7 mouse cellular contexts compared by ENCODE assay signal in genomic region chr17:35064951-35065947, GRCm38 (mm10). TPM values are rescaled to one million over a fixed set of nuclear protein-coding genes. Genes with fewer than 3 reads are reported as not detected.
A peak's percentile ranks its signal among the peaks of the same experiment; 100 is the strongest.
DNase-seq lines count a peak whose midpoint lies in the region; ATAC-seq and TF ChIP-seq lines count a peak whose summit lies in the region.

Gene Ly6g6c, plus strand, starts transcription at chr17:35065388.

- H3K4me3 ChIP-seq in ES-E14 (ENCODE audit: insufficient read depth in 1 of 2, low read depth in 1 of 2, low read length in 2 of 2, poor library complexity in 1 of 2, severe bottlenecking in 1 of 2) = peak within 1 kb of the TSS; percentile 63 to 64
- peak within 1 kb of the TSS; percentile 34 for H3K4me3 ChIP-seq in intestine, postnatal 0 days (ENCODE audit: low read depth, low read length)
- peak within 1 kb of the TSS; percentile 28 for H3K4me3 ChIP-seq in neural tube, embryonic 13.5 days

- no peaks in the 10 kb centered on the region for H3K9me3 ChIP-seq in ES-E14 (ENCODE audit: control insufficient read depth, insufficient read depth, low read depth, low read length)
- no peaks in the 10 kb centered on the region for H3K9me3 ChIP-seq in intestine, postnatal 0 days (ENCODE audit: control insufficient read depth)
- no peaks in the 10 kb centered on the region for H3K9me3 ChIP-seq in neural tube, embryonic 13.5 days

- peak within 1 kb of the TSS; percentile 71 for H3K4me2 ChIP-seq in intestine, postnatal 0 days (replicated peaks; ENCODE audit: low read depth)
- peak within 1 kb of the TSS; percentile 55 for H3K4me2 ChIP-seq in neural tube, embryonic 13.5 days

- in situ Hi-C loops in ES-E14 (cut with MboI; ENCODE audit: low sequenced_read_pairs in 2 of 2, unreplicated experiment in 2 of 2) = no loop called here

- peaks cover 6 to 32% of the 10 kb centered on the region in 2 experiments for H3K4me1 ChIP-seq in ES-E14 (ENCODE audit: control insufficient read depth in 2 of 2, insufficient read depth in 2 of 2, low read length in 2 of 2, poor library complexity in 1 of 2)
- H3K4me1 ChIP-seq in intestine, postnatal 0 days (replicated peaks; ENCODE audit: control insufficient read depth, insufficient read depth, low read length) = peaks cover 9% of the 10 kb centered on the region; the same call in 1 of the 2 replicates
- peaks cover 28% of the 10 kb centered on the region for H3K4me1 ChIP-seq in neural tube, embryonic 13.5 days (replicated peaks)

- WGBS in intestine, postnatal 0 days = 7% methylated on average over 48 of the region's 48 CpGs
- WGBS in neural tube, embryonic 13.5 days = under 1% methylated on average over 48 of the region's 48 CpGs

- H3K27me3 ChIP-seq in intestine, postnatal 0 days (replicated peaks; ENCODE audit: control insufficient read depth, insufficient read depth, low read length) = peaks cover 7% of the 10 kb centered on the region; the same call in 1 of the 2 replicates
- peaks cover 54% of the 10 kb centered on the region for H3K27me3 ChIP-seq in neural tube, embryonic 13.5 days

- peak; percentile 33 for TF ChIP-seq CTCF in intestine, postnatal 0 days (IDR thresholded peaks at IDR 0.05; ENCODE audit: low read depth)

- peak; percentile 84 for ATAC-seq in intestine, postnatal 0 days
- ATAC-seq in neural tube, embryonic 13.5 days (ENCODE audit: low read depth) = no peak

- peak; percentile 77 for DNase-seq in ES-E14 (ENCODE audit: low read depth, low spot score)
- peak; percentile 52 for DNase-seq in brain, adult 2 months (ENCODE audit: low read depth, low spot score)
- DNase-seq in forelimb bud, embryonic 11.5 days (ENCODE audit: low read depth, low spot score) = peak; percentile 54
- peak; percentile 89 to 93 for DNase-seq in lung, adult 18-20 months
- no peak for DNase-seq in frontal cortex, adult 2 months (ENCODE audit: extremely low spot score in 1 of 2, low spot score in 1 of 2)

- H3K27ac ChIP-seq in ES-E14 (ENCODE audit: insufficient read depth, low read depth, low read length, poor library complexity, severe bottlenecking) = peak within 1 kb of the TSS; percentile 85
- H3K27ac ChIP-seq in intestine, postnatal 0 days (ENCODE audit: low read depth, low read length) = peak within 1 kb of the TSS; percentile 23; the same call in 1 of the 2 replicates
- no peak within 1 kb of the TSS for H3K27ac ChIP-seq in neural tube, embryonic 13.5 days (replicated peaks)

- H3K36me3 ChIP-seq in ES-E14 (ENCODE audit: control insufficient read depth, insufficient read depth, low read length, poor library complexity, severe bottlenecking) = peaks cover 8% of the 10 kb centered on the region; the same call in 1 of the 2 replicates
- H3K36me3 ChIP-seq in intestine, postnatal 0 days (ENCODE audit: control insufficient read depth, insufficient read depth) = peaks cover 13% of the 10 kb centered on the region
- peaks cover 26% of the 10 kb centered on the region for H3K36me3 ChIP-seq in neural tube, embryonic 13.5 days

- peak within 1 kb of the TSS; percentile 67 for H3K9ac ChIP-seq in ES-E14 (ENCODE audit: insufficient read depth, low read depth, low read length, poor library complexity, severe bottlenecking)
- peak within 1 kb of the TSS; percentile 45; the same call in 1 of the 2 replicates for H3K9ac ChIP-seq in intestine, postnatal 0 days (ENCODE audit: low read depth, low read length)
- peak within 1 kb of the TSS; percentile 59 for H3K9ac ChIP-seq in neural tube, embryonic 13.5 days

TF ChIP-seq in ES-E14, 5 proteins besides CTCF, POLR2A, EP300 and RAD21:
- TF ChIP-seq HCFC1 (IDR thresholded peaks at IDR 0.05; ENCODE audit: borderline replicate concordance, insufficient read depth, low read length) = no peak
- no peak for TF ChIP-seq CHD2 (IDR thresholded peaks at IDR 0.05; ENCODE audit: low read depth, low read length)
- no peak for TF ChIP-seq MAFK (IDR thresholded peaks at IDR 0.05; ENCODE audit: insufficient read depth, low read depth, low read length)
- TF ChIP-seq ZC3H11A (IDR thresholded peaks at IDR 0.05; ENCODE audit: borderline replicate concordance, low read depth, low read length) = no peak
- no peak for TF ChIP-seq ZNF384 (IDR thresholded peaks at IDR 0.05; ENCODE audit: low read depth, low read length)

RNA-seq across cellular contexts. Expression of gene Ly6g6c, which starts in this region (rescaled TPM):
- total RNA-seq in ES-E14 (2012; rRNA removed) = not detected in 2 replicates
- 0.12 TPM in 1 of 2 replicates, not detected in the other for polyA plus RNA-seq in intestine, postnatal 0 days (2015; fragmentation: Nextera tagmentation; extraction: Ambion mirVana)
- 0.54 TPM in 1 of 2 replicates, not detected in the other for polyA plus RNA-seq in neural tube, embryonic 13.5 days (2015; fragmentation: Nextera tagmentation; extraction: Ambion mirVana)
- not detected in 2 replicates for polyA plus RNA-seq in frontal cortex, adult 2 months (2012; rRNA removed)

Comparison
In these comparisons a context has a peak if more than half of its experiments do, and no peak if none do; other contexts are left out.
1. Peak in DNase-seq, H3K4me3 ChIP-seq, H3K27ac ChIP-seq and H3K9ac ChIP-seq in ES-E14; RNA of the gene not detected or under 1 TPM.
2. Peak in ATAC-seq, H3K4me3 ChIP-seq, H3K27ac ChIP-seq, H3K9ac ChIP-seq and H3K4me2 ChIP-seq in intestine, postnatal 0 days; RNA of the gene not detected or under 1 TPM.
3. DNase-seq: peak in brain, adult 2 months (single experiment), forelimb bud, embryonic 11.5 days (single experiment) and lung, adult 18-20 months (2 of 2); none in frontal cortex, adult 2 months (0 of 2).
4. Peak in every context shown above with its lines, with median percentiles within 50 percentile points of each other: H3K4me3 ChIP-seq and H3K9ac ChIP-seq.